Mouse (Mus musculus): ENCODE data around the gene Rchy1.

Rchy1 gene

DNA sequence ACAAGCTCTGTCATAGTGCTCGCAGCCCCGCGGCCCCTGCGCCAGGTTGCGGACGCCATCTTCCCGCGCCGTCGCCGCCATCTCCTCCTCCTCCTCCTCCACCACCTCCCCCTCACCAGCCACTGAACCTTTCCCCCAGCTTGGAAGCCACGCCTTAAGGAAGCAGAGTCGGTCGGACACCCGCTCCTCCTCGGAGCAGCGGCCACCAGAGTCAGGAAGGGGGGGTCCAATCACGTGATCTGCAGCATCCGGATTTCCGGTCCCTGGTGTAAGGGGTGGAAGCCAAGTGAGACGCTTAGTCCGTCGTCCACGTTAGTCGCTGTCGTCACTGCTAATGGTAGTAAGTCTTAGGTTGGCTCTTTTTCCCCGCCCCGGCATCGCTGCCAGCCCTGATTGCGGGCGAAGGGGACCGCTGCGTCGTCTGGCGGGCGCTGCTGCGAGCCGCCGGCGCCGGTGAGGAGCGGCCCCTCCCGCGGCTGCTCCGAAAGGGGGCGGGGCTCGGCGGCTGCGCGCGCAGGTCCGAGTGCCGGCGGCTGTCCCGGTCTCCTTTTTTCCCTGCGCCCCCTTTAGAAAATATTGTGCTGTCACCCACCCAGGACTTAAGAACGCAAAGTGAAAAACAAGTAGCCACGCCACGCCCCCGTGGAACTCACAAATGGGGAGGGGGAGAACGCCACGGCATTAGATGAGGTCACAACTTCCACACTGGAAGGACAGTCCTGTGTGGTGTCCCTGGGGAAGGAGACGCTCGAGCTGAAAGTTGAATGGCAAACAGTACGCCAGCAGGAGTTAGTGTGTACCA, at the start of gene Rchy1:
Gene Rchy1, minus strand, starts transcription at position 430 of the 802 bp plus-strand sequence.
- DNase-seq (ENCODE audit: low spot score): peak; percentile 96

DNA sequence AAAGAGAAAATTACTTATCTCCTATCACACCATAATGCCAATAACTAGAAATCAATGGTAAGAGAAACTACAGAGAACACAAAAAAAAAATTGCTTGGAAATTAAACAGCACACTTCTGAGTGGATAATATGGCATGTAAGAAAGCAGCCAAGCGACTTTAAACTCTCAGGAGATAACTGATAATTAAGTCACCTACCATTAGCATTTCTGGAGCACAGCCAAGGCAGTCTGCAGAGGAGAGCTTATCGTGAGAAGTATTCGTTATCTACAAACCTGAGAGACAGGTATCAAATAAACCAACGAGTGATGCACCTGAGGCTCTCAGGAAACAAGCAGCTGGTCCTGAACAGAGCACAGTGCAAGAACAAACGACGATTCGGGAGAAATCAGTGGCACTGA, 48.9 kb upstream of the Rchy1 start:
- DNase-seq (ENCODE audit: low spot score): no peak

DNA sequence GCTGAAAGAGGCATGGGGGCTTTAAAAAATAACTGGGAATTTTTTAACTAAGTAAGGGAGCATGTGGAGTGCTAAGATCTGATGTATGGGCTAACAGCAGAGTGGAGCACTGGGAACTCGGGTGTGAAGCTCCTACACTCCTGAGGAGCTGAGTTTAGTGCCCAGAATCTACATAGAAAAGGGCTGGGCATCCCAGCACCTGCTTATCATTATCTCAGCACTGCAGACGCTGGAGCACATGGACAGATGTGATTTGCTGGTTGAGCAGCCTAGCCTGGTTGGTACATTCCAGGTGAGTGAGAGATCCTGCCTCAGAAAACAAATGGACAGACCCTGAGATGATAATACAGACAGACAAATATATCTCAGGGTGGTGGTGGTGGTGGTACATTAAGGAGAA, 47.0 kb upstream of the Rchy1 start:
- DNase-seq (ENCODE audit: low spot score): no peak

DNA sequence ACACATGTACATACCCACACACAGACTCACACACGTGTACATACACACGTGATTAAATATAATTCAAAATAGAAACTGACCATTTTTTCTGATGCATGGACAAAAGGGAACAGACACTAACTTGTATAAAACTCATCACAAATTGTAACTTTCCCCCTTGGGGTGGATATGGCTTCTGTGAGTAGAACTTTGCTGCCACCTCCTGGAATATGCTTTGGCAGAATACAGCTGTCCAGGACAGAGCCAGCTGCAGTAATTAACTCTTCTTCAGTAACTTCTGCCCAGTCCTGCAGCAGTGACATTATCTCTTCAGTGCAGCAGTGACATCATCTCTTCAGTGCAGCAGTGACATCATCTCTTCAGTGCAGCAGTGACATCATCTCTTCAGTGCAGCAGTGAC, 40.1 kb upstream of the Rchy1 start:
- no peak for DNase-seq (ENCODE audit: low spot score)

DNA sequence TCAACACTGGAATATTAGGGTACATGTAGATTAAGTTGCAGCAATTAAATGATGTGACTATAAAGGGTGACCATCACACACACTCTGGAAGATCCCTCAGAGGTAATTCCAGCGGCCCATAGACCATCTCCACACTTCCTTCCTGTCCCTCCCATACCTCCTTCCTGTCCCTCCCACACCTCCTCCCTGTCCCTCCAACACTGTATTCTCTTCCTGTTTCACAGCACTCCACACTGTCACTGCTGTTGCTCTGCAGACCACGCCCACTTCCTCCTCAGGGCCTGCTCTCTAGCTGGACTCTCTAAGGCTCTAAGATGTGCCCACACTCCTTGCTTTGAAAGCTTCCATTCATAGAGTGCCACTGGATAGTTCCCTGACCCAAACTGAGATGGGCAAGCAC, 37.9 kb upstream of the Rchy1 start:
- DNase-seq (ENCODE audit: low spot score): no peak

GRCm38 (mm10) chr5:91994546-91994945, 31.7 kb upstream of the Rchy1 start:
- DNase-seq (ENCODE audit: low spot score): peak; percentile 19

GRCm38 (mm10) chr5:91993061-91993460, 30.2 kb upstream of the Rchy1 start:
- DNase-seq (ENCODE audit: low spot score): no peak

DNA sequence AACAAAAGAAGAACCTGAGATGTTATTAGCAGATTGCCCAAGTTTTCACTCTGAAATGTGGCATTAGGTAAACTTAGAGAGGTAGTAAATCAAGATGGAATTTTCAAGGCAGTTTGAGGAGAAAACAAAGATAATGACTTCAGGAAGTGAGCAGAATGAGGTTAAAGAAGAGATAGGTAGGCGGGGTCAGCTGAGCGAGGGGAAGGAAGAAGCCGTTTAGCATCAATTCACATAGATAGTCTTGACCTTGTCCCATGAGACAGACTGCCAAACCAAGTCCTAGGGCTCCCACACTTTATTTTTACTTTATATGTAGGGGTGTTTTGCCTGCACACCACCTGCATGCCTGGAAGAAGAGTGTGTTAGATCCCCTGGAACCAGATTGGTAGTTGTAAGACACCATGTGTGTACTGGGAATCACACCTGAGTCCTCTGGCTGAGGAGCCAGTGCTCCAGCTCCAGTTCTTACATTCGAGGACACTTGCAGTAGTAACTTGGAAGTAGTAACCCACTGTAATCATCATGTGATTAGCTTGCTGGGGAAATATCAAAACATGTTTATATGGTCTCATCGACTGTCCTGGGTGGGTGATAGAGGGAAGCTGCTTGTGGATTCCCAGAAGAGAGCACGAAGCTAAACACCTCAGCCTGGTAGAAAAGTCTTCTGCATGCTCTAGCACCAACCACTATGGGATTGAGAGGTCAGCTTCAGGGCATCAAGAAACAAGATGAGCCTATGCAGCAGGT, 28.5 kb upstream of the Rchy1 start:
- no peak for DNase-seq (ENCODE audit: low spot score)

GRCm38 (mm10) chr5:91989261-91989660, 26.4 kb upstream of the Rchy1 start:
- no peak for DNase-seq (ENCODE audit: low spot score)

GRCm38 (mm10) chr5:91987799-91988198, 24.9 kb upstream of the Rchy1 start:
- no peak for DNase-seq (ENCODE audit: low spot score)

DNA sequence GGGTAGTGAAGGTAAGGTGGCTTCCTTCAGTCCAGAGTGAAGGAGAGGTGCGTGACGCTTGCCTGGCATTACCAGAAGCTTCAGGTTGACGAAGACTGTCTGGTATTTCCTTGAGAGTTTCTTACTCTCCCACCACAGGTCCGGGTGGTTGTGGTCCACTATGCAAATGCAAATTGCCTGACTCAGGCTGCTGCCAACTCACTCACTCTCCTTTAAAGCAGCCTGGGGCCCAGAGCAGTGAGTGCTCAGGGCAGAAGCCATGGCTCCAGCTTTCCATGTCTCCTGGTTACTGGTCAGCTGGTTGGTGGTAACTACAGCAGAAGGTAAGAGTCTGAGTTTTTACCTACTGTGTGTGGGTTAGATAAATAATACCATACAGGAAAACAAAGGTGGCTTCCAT, 24.4 kb upstream of the Rchy1 start, which contains the start of gene Odaph:
Gene Odaph, plus strand, starts transcription at position 240 of the 400 bp plus-strand sequence.
- DNase-seq (ENCODE audit: low spot score): no peak

- DNase-seq (ENCODE audit: low spot score): no peak
These were observed 22.9 kb upstream of the Rchy1 start for GRCm38 (mm10) chr5:91985721-91986120.

DNA sequence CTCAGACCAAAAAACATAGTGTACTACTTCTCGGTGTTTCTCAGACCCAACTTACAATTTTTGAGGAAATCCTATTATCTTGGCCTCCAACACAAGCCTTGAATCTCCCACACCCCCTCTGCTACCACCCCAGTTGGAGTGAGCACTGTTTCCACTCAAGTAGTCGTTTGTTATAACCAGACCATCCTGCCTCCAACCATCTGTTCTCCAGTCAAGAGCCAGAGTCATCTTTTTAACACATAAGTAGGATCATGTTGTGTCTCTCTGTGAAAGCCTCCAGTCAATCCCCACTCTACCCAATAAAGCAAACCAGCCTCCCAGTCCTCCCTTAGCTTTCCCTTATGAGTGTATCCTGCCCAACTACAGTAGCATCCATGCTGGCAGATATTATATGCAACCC, 20.6 kb upstream of the Rchy1 start:
- no peak for DNase-seq (ENCODE audit: low spot score)

DNA sequence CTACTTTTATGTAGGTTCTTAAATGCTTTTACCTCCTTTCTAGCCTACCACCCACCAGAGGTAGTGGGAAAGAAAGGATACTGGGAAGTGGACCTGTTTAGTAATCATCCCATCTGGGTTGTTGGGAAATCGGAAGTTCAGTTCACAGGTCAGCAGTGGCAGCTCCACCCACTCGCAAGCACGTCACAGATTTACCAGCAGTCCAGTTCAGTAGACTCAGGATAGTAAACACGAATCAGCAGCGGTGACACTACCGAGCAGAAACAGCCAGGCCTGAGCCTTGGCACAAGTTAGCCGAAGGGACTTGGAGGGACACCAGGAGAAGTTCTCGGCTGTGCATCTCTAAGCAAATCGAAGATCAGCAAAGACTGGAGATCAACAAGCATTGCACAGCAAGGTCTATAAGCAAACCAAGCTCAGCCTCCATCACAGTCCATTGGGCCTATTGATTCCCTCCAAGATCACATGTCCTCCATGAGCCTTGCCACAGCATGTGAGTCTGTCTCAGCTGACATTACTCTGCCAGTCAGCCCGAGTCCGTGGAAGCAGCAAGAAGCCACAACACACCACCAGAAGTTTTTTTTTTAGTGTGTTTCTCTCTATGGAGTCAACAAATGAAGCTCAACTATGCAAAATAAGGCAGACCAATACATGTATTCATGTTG, 18.4 kb upstream of the Rchy1 start:
- no peak for DNase-seq (ENCODE audit: low spot score)

DNA sequence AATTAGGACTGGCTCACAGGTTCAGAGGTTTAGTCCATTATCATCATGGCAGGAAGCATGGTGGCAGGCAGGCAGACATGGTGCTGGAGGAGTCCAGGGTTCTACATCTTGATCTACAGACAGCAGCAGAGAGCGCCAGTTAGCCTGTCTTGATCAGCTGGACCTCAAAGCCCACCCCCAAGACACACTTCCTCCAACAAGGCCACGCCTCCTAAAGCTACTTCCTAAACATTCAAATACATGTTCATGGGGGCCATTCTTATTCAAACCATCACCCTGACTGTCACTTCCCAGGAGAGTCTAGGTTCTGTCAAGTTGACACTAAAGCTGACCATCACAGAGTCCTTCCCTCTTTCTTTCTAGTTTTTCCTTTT, 14.5 kb upstream of the Rchy1 start:
- no peak for DNase-seq (ENCODE audit: low spot score)

DNA sequence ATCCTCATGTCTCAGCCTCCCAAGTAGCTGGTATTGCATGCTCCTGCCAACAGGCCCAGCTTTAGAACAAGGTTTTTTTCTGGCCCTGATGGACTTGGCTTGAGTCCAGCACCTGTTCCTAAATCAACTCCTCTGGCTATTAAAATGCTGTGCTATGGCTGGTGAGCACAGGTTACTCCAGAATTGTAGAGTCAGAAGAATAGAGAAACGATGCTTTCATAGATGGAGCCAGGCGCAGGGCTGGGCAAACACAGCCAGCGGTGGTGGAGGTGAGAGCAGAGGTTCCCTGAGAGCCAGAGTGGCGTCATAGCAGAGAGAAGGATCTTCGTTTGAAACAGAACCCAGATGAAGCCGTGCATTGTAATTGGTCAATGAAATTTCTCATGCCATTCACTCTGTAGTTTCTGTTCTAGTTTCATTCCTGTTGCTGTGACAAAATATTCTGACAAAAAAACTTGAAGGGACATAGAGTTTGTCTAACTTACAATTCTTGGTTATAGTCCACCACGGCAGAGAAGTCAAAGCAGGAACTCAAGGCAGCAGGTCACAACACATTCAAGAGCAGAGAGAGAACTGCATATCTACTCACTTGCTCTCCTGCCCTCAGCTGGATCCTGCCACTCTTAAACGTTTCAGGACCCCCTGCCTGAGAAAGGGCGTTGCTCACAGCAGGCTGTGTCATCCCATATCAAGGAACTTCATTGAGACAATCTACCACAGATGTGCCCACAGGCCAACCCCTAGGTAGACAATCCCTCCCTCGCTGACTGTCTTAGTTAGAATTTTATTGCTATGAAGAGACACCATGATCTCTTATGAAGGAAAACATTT, 13.9 kb upstream of the Rchy1 start:
- DNase-seq (ENCODE audit: low spot score): no peak

GRCm38 (mm10) chr5:91975758-91976157, 12.9 kb upstream of the Rchy1 start:
- no peak for DNase-seq (ENCODE audit: low spot score)

GRCm38 (mm10) chr5:91974002-91974401, 11.1 kb upstream of the Rchy1 start:
- DNase-seq (ENCODE audit: low spot score): no peak

DNA sequence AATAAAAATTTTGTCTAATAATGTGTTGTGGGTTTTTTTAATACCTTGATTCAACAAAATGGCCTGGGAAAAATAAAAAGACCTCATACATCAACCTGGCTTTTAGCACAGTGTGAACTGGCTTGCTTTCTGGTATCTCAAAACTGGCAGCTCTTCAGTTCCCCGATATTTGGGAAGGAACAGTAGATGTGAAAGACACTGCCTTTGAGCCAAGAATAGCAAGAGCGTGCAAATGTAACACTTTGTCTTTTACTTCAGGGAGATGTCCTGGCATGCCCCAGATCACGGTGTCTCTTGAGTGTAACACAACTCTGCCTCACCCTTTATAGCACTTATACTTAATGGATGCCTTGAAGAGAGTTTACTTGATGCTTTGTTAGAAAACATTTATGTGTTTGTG, 9.2 kb upstream of the Rchy1 start:
- no peak for DNase-seq (ENCODE audit: low spot score)

DNA sequence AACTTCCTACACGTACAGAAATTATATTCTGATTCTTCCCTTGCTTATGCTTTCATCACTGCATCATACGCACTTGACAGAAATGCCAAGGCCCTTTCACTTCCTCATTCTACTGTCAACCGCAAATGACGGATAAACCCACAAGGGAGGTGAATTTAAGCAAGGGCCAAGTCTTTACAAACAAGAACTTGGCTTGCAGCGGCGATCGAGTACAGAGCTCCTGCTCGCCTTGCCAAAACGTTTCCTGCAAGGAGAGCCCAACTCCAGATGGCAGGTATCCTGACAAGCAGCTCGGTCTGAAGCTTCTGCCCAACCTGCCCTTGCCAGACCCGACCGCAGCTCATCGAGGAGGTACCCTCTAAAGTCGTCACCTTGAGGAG, 619 bp downstream of the Rchy1 start:
- DNase-seq (ENCODE audit: low spot score): no peak

DNA sequence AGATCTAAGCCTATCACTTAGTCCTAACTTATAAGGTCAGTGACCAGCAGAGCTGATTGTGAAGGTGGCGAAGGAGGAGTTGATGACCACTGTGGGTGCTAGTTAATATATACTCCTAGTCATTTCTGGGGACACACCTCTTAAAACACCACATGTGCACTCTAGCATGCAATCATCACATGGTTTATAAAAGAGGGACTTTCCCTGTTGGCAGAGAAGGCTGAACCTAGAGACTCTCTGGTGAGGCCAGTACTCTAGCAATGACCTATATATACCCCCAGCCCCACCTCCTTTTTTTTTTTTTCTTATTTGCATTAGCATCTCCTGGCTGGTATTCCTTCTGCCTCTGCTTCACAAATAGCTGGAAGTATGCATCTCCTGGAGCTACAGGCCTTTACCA, 1.5 kb downstream of the Rchy1 start:
- DNase-seq (ENCODE audit: low spot score): no peak

DNA sequence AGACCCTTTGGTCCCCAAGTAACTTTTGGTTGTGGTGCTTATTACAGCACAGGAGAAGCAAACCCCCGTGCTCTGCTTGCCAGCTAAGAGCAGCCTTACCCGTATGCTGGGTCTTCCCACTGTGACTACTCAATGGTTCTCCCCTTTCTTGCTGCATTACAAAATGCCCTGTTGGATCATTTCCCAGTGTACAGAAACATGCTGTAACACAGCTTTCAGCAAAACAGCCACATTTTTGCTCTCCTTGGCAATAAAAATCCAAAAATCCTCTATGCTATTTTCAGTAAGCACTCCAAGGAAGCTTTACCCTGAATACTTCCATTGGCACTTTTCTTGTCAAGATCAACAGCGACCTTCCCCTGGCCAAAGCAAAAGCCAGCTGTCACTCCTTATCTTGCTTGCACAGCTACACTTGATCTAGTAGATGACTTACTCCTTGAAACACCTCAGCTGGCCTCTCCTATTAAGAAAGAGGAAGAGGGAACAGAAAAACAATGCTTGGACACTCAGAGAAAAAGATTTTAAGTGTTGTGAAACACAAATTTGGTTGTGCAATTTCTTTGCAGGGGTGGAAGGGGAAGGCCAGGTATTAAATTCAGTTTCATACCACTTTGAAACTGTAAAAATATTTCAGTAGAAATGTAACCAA, 2.1 kb downstream of the Rchy1 start:
- no peak for DNase-seq (ENCODE audit: low spot score)
